Mouse (Mus musculus) cerebellum, adult (tissue): Measurements from ENCODE around the gene Mbtd1.
A peak's percentile ranks its signal among the peaks of the same experiment; 100 is the strongest.

Source experiments
- ATAC-seq: cut with Nextera tagmentation; 2 replicates; pipeline ENCODE4 v1.9.2; 2017; ENCODE audit warnings: mild to moderate bottlenecking, moderate library complexity, mixed read lengths; ENCODE audit not compliant: insufficient number of reproducible peaks, low FRiP score, low TSS enrichment

Mbtd1 gene

DNA sequence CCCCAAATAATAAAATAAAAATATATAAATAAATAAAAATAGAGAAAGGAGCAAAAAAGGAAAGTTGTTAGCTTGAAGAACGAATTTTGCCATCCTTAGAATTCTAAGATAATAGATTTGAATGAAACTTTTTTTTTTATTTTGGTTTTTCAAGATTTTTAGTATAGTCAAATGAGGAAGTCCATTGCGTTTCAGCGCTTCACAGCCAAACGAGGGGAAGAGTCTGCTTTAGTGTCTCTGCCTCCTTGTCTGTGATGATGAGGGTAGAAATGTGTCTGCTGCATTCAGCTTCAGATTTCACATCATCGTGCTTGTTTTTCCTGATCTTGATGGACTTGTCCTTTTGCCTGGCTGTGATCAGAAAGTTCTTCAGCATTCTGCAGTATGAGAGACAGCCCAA lies 99.6 kb downstream of the Mbtd1 start:
- ATAC-seq: no peak

DNA sequence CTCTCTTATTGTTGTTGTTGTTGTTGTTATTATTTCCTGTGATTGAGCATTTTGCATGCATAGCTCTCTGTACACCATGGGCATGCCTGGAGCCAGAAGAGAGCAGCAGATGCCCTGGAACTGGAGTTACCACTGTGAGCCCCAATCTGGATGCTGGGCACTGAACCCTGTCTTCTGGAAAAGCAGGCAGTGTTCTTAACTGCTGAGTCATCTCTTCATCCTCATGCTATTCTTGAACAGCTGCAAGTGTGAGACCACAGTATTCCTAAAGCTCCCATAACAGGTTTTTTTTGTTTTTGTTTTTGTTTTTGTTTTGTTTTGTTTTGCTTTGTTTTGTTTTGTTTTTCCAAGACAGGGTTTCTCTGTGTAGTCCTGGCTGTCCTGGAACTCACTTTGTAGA lies 100.6 kb downstream of the Mbtd1 start:
- no peak for ATAC-seq

DNA sequence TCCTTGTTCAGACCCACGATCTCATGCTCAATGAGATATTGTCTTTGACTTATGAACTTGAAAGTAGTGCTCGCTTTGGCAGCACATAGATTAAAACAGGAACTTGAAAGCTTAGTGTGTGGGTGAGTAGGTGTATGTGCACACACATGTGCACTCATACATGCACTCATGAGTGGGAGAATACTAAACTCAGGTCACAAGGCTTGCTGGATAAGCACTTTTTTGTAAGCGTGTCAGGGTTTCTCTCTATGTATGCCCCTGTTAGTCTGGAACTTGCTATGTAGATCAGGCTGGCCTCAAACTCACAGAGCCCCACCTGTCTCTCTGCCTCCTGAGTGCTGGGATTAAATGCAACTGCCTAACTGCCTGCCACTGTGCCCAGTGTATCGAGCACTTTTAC lies 101.4 kb downstream of the Mbtd1 start:
- ATAC-seq: no peak

DNA sequence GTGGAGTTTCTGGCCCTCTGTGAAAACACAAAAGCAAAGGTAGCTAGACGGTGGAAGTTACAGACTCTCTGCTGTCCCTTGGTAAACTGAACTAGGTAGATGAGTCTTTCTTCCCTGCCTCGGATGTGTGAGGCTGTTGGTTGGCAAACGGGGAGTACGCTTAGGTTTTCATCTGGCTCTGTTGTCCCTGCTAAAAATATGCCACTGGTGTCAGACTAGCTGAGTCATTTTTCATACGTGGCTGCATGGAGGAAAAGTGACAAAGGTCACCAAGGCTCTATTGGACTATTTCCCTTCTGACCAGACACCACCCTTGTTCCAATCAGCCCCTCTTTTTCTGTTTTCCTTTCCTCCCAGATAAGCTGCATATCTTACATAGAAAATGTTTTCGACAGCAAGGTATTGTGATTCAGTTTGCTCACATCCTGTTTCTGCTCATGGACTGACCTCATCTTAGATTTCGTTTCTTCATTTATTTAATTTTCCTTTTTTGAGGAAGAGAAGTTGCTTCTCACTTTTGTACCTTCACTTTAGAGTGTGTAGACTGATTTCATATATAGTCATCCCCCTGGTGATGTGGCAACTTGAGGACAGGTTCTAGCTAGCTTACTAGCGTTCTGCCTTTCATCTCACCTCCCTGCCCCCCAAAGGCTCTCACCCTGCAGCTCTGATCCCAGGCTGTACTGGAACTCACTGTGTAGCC lies 102.1 kb downstream of the Mbtd1 start:
- no peak for ATAC-seq

DNA sequence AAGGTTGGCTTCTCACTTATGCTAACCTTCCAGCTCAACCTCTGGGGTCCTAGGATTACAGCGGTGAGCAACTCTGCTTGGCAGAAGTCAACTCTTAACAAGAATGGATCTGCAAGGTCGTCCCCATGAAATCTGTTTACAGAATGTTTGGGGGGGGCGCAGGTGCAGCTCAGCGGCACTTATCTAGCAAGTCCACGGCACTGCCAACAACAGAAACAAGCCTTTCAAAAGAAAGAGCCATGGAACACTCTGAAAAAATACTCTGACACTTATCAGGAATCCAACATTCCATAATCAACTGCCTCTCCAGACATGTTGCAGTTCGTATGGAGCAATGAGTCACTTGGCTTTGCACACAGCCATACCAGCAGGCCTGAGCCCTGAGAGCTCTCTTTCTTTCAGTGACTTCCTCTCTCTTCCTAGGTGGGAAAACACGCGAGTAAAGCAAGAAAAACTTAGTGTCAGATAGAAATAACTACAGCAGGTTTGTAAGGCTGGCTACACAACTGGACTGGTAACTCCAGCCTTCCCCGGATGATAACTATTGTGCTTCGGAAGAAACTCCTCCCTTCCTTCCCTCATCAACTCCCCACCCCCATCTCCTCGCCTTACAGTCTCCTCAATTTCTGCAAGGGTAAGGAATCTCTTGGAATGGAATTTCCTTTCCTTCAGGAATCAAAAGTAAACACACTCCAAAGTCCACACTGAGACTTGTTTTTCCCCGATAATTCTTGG lies 102.8 kb downstream of the Mbtd1 start:
- ATAC-seq: no peak

DNA sequence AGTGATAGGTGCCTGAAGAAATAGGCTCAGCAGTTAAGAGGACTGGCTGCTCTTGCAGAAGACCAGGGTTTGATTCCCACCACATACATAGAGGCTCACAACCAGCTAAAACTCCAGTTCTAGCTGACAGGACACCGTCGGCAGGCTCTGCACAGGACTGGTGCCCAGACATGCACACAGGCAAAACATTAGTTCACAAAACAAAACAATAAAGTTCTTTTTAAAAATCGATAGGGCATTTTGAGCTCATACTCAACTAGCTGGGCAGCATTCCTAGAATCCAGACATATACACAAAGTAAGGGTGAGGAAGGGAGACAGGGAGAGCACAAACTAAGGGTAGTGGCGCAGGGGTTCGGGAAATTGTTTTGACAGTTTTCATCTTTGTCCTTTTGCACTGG lies 108.9 kb downstream of the Mbtd1 start:
- no peak for ATAC-seq

DNA sequence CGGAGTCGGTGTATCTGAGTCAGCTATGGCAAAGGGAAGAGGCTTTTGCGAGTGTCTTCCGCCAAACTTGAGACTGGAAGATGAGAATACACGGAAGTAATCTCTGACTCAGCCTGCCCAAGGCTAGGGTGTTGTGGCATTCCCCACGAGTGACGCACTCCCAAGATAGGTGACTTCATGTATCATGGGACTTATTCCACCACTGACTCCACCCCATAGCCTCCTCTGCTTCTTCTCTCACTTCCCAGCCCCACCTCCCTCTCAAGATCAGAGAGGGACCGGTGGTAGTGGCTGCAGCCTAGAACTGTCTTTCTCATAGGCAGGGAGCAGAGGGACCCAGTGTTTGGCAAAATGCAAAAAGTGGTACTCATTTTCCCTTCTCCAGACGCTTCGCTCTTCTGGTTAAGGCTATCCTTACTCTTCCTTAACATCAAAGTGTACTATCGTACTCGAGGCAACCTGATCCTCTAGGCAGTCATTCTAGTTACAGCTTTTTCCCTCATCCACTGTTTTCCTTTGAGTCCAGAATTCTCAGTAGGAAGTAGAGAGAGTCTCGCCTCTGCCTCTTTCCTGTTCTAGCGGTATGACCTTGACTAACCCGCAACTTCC lies 109.6 kb downstream of the Mbtd1 start:
- ATAC-seq: peak; percentile 70

DNA sequence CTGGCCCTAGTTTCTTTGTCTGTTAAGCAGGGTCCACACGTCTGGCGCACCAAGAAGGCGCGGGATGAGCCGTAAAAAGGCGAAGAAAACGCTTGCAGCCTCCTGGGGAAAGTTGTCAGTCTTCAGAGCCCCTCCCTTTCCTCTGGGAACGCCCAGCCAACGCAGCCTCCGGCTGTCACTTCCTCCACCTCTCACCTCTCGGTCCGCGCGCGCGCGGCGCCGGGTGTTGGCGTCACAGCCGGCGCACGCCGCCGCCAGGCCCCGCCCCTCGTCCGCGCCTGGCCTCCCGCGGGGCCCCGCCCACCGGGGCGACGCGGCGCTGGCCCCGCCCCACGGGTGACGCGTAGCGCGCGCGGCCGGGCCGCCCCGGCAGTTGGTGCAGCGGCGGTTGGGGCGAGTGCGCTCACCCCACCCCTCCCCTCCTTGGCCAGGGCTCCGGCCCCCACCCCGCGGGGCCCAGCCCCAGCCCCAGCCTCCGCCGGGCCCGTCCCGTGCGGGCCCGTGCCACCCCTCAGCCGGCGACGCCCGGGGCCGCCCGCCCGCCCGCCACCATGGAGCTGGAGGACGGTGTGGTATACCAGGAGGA lies 110.2 kb downstream of the Mbtd1 start, which contains the start of gene Spag9:
Gene Spag9, plus strand, starts transcription at position 372 of the 586 bp plus-strand sequence.
- peak; percentile 88 for ATAC-seq
